Mouse (Mus musculus): ENCODE measurements around the gene Tspan5.

The Tspan5 gene

GRCm38 (mm10) chr3:138937241-138937640, 195.2 kb downstream of the Tspan5 start:
- CTCF ChIA-PET: no interaction called here

GRCm38 (mm10) chr3:138941604-138942003, 199.6 kb downstream of the Tspan5 start:
- CTCF ChIA-PET: no interaction called here

- CTCF ChIA-PET: no interaction called here
Measured at GRCm38 (mm10) chr3:138945516-138945915, 203.5 kb downstream of the Tspan5 start.

GRCm38 (mm10) chr3:138949081-138949480, 207.1 kb downstream of the Tspan5 start:
- CTCF ChIA-PET: no interaction called here

- CTCF ChIA-PET: no interaction called here
Measured at GRCm38 (mm10) chr3:138955220-138955619, 213.2 kb downstream of the Tspan5 start.

Measured in spleen, embryonic (tissue).